Mouse (Mus musculus): ENCODE data around the gene Dcdc2a.

GRCm38 (mm10) chr13:25150154-25150781 is 94.5 kb downstream of the Dcdc2a start:
- no peak for TF ChIP-seq CTCF (IDR thresholded peaks at IDR 0.05; ENCODE audit: borderline replicate concordance, insufficient read depth, low read depth, low read length)
- TF ChIP-seq POLR2A (IDR thresholded peaks at IDR 0.05; ENCODE audit: borderline replicate concordance, insufficient read depth, low read length), result no peak

Measured in cerebellum, adult 2 months (tissue).